In genomic region chr4:15435111-15435899, GRCm38 (mm10) we compare ENCODE assay signal across 12 mouse cellular contexts.
A peak's percentile ranks its signal among the peaks of the same experiment; 100 is the strongest.
DNase-seq lines count a peak whose midpoint lies in the region; ATAC-seq and TF ChIP-seq lines count a peak whose summit lies in the region.
"Had no signal": no experiment of that assay in that cellular context is flagged by ENCODE, and none has a peak within 500 bp of the region (broad histone marks: within the 10 kb centered on the region; RNA-seq: fewer than 3 reads in every experiment).

No protein-coding gene starts in this region.

- no peak overlapping the region for H3K4me3 ChIP-seq in hindbrain, embryonic 11.5 days (ENCODE audit: low read depth, low read length)
- no peak overlapping the region for H3K4me3 ChIP-seq in hindbrain, embryonic 10.5 days
- no peak overlapping the region for H3K4me3 ChIP-seq in limb, embryonic 14.5 days (replicated peaks; ENCODE audit: low read length)
- H3K4me3 ChIP-seq: embryonic facial prominence, embryonic 13.5 days; heart, adult 2 months; liver, embryonic 12.5 days had no signal

- H3K36me3 ChIP-seq in hindbrain, embryonic 11.5 days (ENCODE audit: control insufficient read depth, insufficient read depth, low read length): no peaks in the 10 kb centered on the region
- H3K36me3 ChIP-seq in hindbrain, embryonic 10.5 days: no peaks in the 10 kb centered on the region
- H3K36me3 ChIP-seq in limb, embryonic 14.5 days (ENCODE audit: control insufficient read depth, insufficient read depth, low read length): no peaks in the 10 kb centered on the region
- H3K36me3 ChIP-seq: embryonic facial prominence, embryonic 13.5 days; liver, embryonic 12.5 days had no signal

- WGBS in hindbrain, embryonic 11.5 days: 54% methylated on average over 5 of the region's 5 CpGs
- WGBS in hindbrain, embryonic 10.5 days: 62% methylated on average over 5 of the region's 5 CpGs
- WGBS in limb, embryonic 14.5 days: 20% methylated on average over 5 of the region's 5 CpGs

- H3K27me3 ChIP-seq in hindbrain, embryonic 11.5 days (ENCODE audit: control insufficient read depth, insufficient read depth, low read length): no peaks in the 10 kb centered on the region
- no peaks in the 10 kb centered on the region for H3K27me3 ChIP-seq in hindbrain, embryonic 10.5 days (ENCODE audit: insufficient read depth, poor library complexity, severe bottlenecking)
- no peaks in the 10 kb centered on the region for H3K27me3 ChIP-seq in limb, embryonic 14.5 days (ENCODE audit: control insufficient read depth, insufficient read depth, low read length)
- H3K27me3 ChIP-seq: embryonic facial prominence, embryonic 13.5 days; liver, embryonic 12.5 days had no signal

- DNase-seq in hindbrain, embryonic 11.5 days (ENCODE audit: low spot score): no peak
- no peak for DNase-seq in hindbrain, embryonic 10.5 days (ENCODE audit: low spot score)
- DNase-seq in right cerebral cortex, postnatal 10 days (ENCODE audit: low spot score in 2 of 2): peak; percentile 25 to 60
- DNase-seq in right cerebral cortex, postnatal 4 days: no peak
- no peak for DNase-seq in limb, embryonic 14.5 days (ENCODE audit: low spot score)
- DNase-seq in thymus, postnatal 36 days: no peak
- DNase-seq in urinary bladder, adult 18-20 months (ENCODE audit: low spot score in 2 of 2): no peak
- DNase-seq: heart, adult 2 months; kidney, postnatal 36 days had no signal

- H3K27ac ChIP-seq in hindbrain, embryonic 11.5 days (ENCODE audit: low read depth, low read length): no peak overlapping the region
- H3K27ac ChIP-seq in hindbrain, embryonic 10.5 days: no peak overlapping the region
- no peak overlapping the region for H3K27ac ChIP-seq in limb, embryonic 14.5 days (replicated peaks; ENCODE audit: low read depth, low read length)
- H3K27ac ChIP-seq: embryonic facial prominence, embryonic 13.5 days; heart, adult 2 months; liver, embryonic 12.5 days had no signal

- no peak overlapping the region for H3K4me2 ChIP-seq in hindbrain, embryonic 11.5 days (replicated peaks; ENCODE audit: low read depth, low read length)
- no peak overlapping the region for H3K4me2 ChIP-seq in limb, embryonic 14.5 days (replicated peaks; ENCODE audit: low read depth, low read length, severe bottlenecking)
- H3K4me2 ChIP-seq: embryonic facial prominence, embryonic 13.5 days; liver, embryonic 12.5 days had no signal

- TF ChIP-seq POLR2A in limb, embryonic 14.5 days (IDR thresholded peaks at IDR 0.05; ENCODE audit: borderline replicate concordance, extremely low read depth, insufficient read depth, insufficient read length): no peak

- peak; percentile 50; the same call in 1 of the 2 replicates for ATAC-seq in hindbrain, embryonic 11.5 days (ENCODE audit: low FRiP score)
- peak; percentile 78; the same call in 1 of the 2 replicates for ATAC-seq in limb, embryonic 14.5 days (ENCODE audit: low FRiP score, low read depth)
- no peak for ATAC-seq in megakaryocyte-erythroid progenitor cell, adult 5-6 weeks (replicated peaks; ENCODE audit: low FRiP score, low TSS enrichment, poor library complexity, severe bottlenecking)
- ATAC-seq: liver, embryonic 12.5 days had no signal

- no peaks in the 10 kb centered on the region for H3K9me3 ChIP-seq in hindbrain, embryonic 11.5 days (ENCODE audit: control insufficient read depth, low read length)
- no peaks in the 10 kb centered on the region for H3K9me3 ChIP-seq in hindbrain, embryonic 10.5 days
- no peaks in the 10 kb centered on the region for H3K9me3 ChIP-seq in limb, embryonic 14.5 days (ENCODE audit: control insufficient read depth, low read length)
- H3K9me3 ChIP-seq: embryonic facial prominence, embryonic 13.5 days; liver, embryonic 12.5 days had no signal

- H3K4me1 ChIP-seq in hindbrain, embryonic 11.5 days (replicated peaks; ENCODE audit: control insufficient read depth, insufficient read depth, low read length): no peaks in the 10 kb centered on the region
- peaks cover 13% of the 10 kb centered on the region; the same call in 1 of the 2 replicates for H3K4me1 ChIP-seq in hindbrain, embryonic 10.5 days (replicated peaks)
- 0 out of 2 replicates have a peak, but pooled peaks cover 2% of the 10 kb centered on the region for H3K4me1 ChIP-seq in limb, embryonic 14.5 days (ENCODE audit: control insufficient read depth, insufficient read depth, low read length)
- H3K4me1 ChIP-seq: embryonic facial prominence, embryonic 13.5 days; liver, embryonic 12.5 days had no signal

- H3K9ac ChIP-seq in hindbrain, embryonic 11.5 days (ENCODE audit: low read depth, low read length): no peak overlapping the region
- H3K9ac ChIP-seq in limb, embryonic 14.5 days (ENCODE audit: low read depth, low read length, severe bottlenecking): no peak overlapping the region
- H3K9ac ChIP-seq: embryonic facial prominence, embryonic 13.5 days; liver, embryonic 12.5 days had no signal

Comparison
In these comparisons a context has a peak if more than half of its experiments do, and no peak if none do; other contexts are left out.
1. DNase-seq: peak in right cerebral cortex, postnatal 10 days (2 of 2); none in hindbrain, embryonic 11.5 days (single experiment), hindbrain, embryonic 10.5 days (single experiment), right cerebral cortex, postnatal 4 days (single experiment), limb, embryonic 14.5 days (single experiment), thymus, postnatal 36 days (0 of 2) and urinary bladder, adult 18-20 months (0 of 2).